Mouse (Mus musculus) myocyte (in vitro differentiated cells): ENCODE data around the gene Fam184b. TPM values are rescaled to one million over a fixed set of nuclear protein-coding genes. Genes with fewer than 3 reads are reported as not detected.

ENCODE experiments used
- H3K27me3 ChIP-seq: one replicate; pipeline ENCODE4 v1.6.1; 2011; ENCODE audit not compliant: control insufficient read depth, insufficient read depth, insufficient read length
- H3K36me3 ChIP-seq: one replicate; pipeline ENCODE4 v1.6.1; 2011; ENCODE audit not compliant: control insufficient read depth, insufficient read depth
- H3K4me2 ChIP-seq: one replicate; pipeline ENCODE4 v1.6.1; 2011; ENCODE audit warnings: low read depth, control low read depth
- H3K4me3 ChIP-seq: one replicate; pipeline ENCODE4 v1.5.1; 2011; ENCODE audit warnings: mild to moderate bottlenecking, control low read depth, moderate library complexity
- H3K79me2 ChIP-seq: one replicate; pipeline ENCODE4 v1.6.1; 2011; ENCODE audit not compliant: control insufficient read depth, insufficient read depth
- H3ac ChIP-seq: one replicate; pipeline ENCODE4 v1.6.1; 2011; ENCODE audit not compliant: control insufficient read depth, insufficient read length
- CEBPB ChIP-seq: IDR thresholded peaks from 2 replicates; pipeline ENCODE4 v1.6.1; 2011; ENCODE audit warnings: mild to moderate bottlenecking, moderate library complexity; ENCODE audit not compliant: poor library complexity, insufficient read depth, severe bottlenecking
- E2F4 ChIP-seq: IDR thresholded peaks from one replicate; pipeline ENCODE4 v1.6.1; 2011; ENCODE audit warnings: mild to moderate bottlenecking, control low read depth, moderate library complexity; ENCODE audit not compliant: insufficient read depth
- MAX ChIP-seq: IDR thresholded peaks from one replicate; pipeline ENCODE4 v1.6.1; 2011; ENCODE audit warnings: low read depth, mild to moderate bottlenecking, control low read depth
- MYOD1 ChIP-seq, 3 experiments: IDR thresholded peaks; one replicate each; pipeline ENCODE4 v1.6.1; 2011; ENCODE audit warnings: control low read depth in 2 of 3, low read depth in 2 of 3, mild to moderate bottlenecking in 2 of 3, moderate library complexity in 1 of 3; ENCODE audit not compliant: insufficient read length in 2 of 3, control insufficient read depth in 1 of 3
- MYOG ChIP-seq, 3 experiments: IDR thresholded peaks; one replicate each; pipeline ENCODE4 v1.6.1; 2011; ENCODE audit warnings: control low read depth in 2 of 3, low read depth in 2 of 3, mild to moderate bottlenecking in 2 of 3; ENCODE audit not compliant: insufficient read length in 2 of 3, control insufficient read depth in 1 of 3, insufficient read depth in 1 of 3
- POLR2A ChIP-seq: IDR thresholded peaks from one replicate; pipeline ENCODE4 v1.6.1; 2011; ENCODE audit warnings: low read depth, mild to moderate bottlenecking, control low read depth, moderate library complexity; ENCODE audit not compliant: insufficient read length
- POLR2AphosphoS2 ChIP-seq: IDR thresholded peaks from one replicate; pipeline ENCODE4 v1.6.1; 2011; ENCODE audit warnings: low read depth, control low read depth; ENCODE audit not compliant: insufficient read length
- REST ChIP-seq: IDR thresholded peaks from one replicate; pipeline ENCODE4 v1.6.1; 2011; ENCODE audit warnings: mild to moderate bottlenecking, control low read depth, moderate library complexity; ENCODE audit not compliant: insufficient read depth, insufficient read length
- SRF ChIP-seq: IDR thresholded peaks from one replicate; pipeline ENCODE4 v1.6.1; 2011; ENCODE audit warnings: low read depth; ENCODE audit not compliant: control insufficient read depth, insufficient read length
- TCF12 ChIP-seq: IDR thresholded peaks from one replicate; pipeline ENCODE4 v1.6.1; 2011; ENCODE audit warnings: mild to moderate bottlenecking, control low read depth; ENCODE audit not compliant: poor library complexity, insufficient read depth, severe bottlenecking
- TCF3 ChIP-seq: IDR thresholded peaks from one replicate; pipeline ENCODE4 v1.6.1; 2011; ENCODE audit warnings: low read depth, control low read depth; ENCODE audit not compliant: insufficient read length
- USF1 ChIP-seq: IDR thresholded peaks from one replicate; pipeline ENCODE4 v1.6.1; 2011; ENCODE audit warnings: low read depth, mild to moderate bottlenecking, control low read depth, moderate library complexity
- polyA plus RNA-seq: library from polyadenylated mRNA; unstranded; fragments of >200 nt; fragmentation: generic; extraction: Trizol; gene quantifications from one replicate; pipeline ENCODE4 v1.2.1, GENCODE M21; 2012; ENCODE audit warnings: missing spikeins

Gene Fam184b
- polyA plus RNA-seq, 1 experiment: 0.01 TPM

DNA sequence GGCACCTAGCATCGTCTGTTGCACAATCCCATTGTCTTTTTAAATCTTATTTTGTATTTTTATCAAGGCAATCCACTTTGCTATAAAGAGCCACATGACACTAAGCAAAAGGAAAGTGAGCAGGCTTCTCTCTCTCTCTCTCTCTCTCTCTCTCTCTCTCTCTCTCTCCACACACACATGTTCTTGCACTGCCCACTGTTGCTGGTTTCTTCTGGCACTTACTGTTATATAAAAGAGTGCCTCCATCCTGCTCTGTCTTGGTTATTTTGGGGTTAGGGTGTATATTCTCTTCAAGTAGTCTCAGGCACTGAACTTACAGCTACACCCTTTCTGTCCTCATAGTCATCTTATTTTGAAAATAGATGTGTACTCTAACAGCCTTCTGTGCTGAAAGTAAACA lies 89.8 kb downstream of the Fam184b start:
- H3K4me2 ChIP-seq: no peak overlapping the region
- no peak overlapping the region for H3K4me3 ChIP-seq
- H3K79me2 ChIP-seq: no peaks in the 10 kb centered on the region
- H3ac ChIP-seq: no peak overlapping the region
- no peak for TF ChIP-seq USF1
- TF ChIP-seq TCF12: no peak
- TF ChIP-seq REST: no peak
- TF ChIP-seq MAX: no peak
- no peak for TF ChIP-seq E2F4
- no peak for TF ChIP-seq CEBPB
- H3K27me3 ChIP-seq: no peaks in the 10 kb centered on the region
- H3K36me3 ChIP-seq: no peaks in the 10 kb centered on the region

DNA sequence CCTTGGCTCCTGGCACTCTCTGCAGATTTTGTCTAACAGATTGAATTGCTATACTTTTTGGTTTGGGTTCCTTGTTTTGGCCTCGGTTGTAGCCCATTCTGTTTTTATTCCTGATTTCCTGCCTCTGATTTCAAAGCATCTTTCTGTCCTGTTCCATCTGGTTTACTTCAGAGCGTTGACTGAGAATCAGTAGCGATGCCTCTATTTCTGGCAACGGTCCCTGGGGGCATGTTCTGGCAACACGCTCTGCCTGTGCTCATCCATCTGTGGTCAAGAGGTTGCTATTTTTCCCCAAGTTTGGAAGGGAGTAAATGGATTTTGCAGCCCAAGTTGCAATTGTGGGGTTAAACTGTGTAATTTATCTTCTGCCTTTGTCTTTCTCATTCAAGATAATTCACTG lies 96.0 kb downstream of the Fam184b start:
- H3K27me3 ChIP-seq: no peaks in the 10 kb centered on the region
- H3K36me3 ChIP-seq: no peaks in the 10 kb centered on the region
- no peak for TF ChIP-seq USF1
- no peak overlapping the region for H3ac ChIP-seq
- H3K4me3 ChIP-seq: no peak overlapping the region
- no peaks in the 10 kb centered on the region for H3K79me2 ChIP-seq
- no peak overlapping the region for H3K4me2 ChIP-seq

DNA sequence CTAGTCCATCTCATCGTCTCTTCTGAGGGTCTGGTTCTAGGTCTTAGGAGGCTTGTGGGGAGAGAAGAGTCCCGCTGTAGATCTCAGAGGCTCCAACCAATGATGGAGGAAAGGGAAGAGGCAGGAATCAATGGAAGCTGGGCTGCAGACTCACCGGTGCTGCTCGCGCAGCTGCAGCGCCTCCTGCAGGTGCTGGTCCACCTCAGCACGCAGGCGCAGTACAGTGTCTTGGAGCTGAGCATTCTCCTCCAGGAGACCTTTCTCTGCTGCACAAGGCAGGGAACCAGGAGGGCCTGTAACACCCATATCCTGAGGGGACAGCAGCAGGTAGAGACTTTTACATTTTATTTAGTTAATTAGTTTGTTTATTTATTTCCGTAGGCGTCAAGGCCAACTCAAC lies 99.9 kb downstream of the Fam184b start:
- Histone ChIP-seq H3K36me3 (no peaks in the 10 kb centered on the region), H3K4me2 (no peak overlapping the region), H3K27me3 (no peaks in the 10 kb centered on the region), H3K4me3 (no peak overlapping the region), H3ac (no peak overlapping the region), H3K79me2 (no peaks in the 10 kb centered on the region)
- TF ChIP-seq MYOD1 (IDR thresholded peaks at IDR 0.05; ENCODE audit: control insufficient read depth in 1 of 3, insufficient read length in 2 of 3, low read depth in 2 of 3) (no peak), SRF (no peak), POLR2AphosphoS2 (no peak), MAX (no peak), CEBPB (no peak)

DNA sequence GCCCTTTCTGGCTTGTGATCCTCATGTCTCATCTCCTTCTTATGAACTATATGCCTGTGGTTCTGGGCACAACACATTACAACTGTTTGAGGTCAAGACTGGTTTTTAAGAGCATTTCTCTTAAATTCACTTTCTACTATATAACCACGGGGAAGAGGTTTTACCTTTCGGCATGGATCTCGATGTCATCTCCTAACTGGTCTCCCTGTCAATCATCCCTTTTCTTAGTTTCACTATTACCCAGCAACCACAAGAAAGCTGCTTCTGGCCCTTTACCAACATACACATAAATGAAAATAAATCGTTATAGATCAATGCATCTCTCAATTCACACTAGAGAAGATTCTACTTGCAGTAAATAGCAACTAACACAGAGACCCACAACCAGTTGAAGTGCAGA lies 104.2 kb downstream of the Fam184b start:
- Histone ChIP-seq H3K79me2 (no peaks in the 10 kb centered on the region), H3K4me3 (no peak overlapping the region), H3K36me3 (no peaks in the 10 kb centered on the region), H3K27me3 (no peaks in the 10 kb centered on the region), H3K4me2 (no peak overlapping the region), H3ac (no peak overlapping the region)
- TF ChIP-seq REST (no peak), TCF12 (no peak), POLR2AphosphoS2 (no peak), POLR2A (no peak), MAX (no peak), E2F4 (no peak), TCF3 (no peak), MYOG (IDR thresholded peaks at IDR 0.05; ENCODE audit: control insufficient read depth in 1 of 3, insufficient read depth in 1 of 3, insufficient read length in 2 of 3, low read depth in 2 of 3) (no peak), USF1 (no peak), MYOD1 (IDR thresholded peaks at IDR 0.05; ENCODE audit: control insufficient read depth in 1 of 3, insufficient read length in 2 of 3, low read depth in 2 of 3) (no peak), SRF (no peak), CEBPB (no peak)

DNA sequence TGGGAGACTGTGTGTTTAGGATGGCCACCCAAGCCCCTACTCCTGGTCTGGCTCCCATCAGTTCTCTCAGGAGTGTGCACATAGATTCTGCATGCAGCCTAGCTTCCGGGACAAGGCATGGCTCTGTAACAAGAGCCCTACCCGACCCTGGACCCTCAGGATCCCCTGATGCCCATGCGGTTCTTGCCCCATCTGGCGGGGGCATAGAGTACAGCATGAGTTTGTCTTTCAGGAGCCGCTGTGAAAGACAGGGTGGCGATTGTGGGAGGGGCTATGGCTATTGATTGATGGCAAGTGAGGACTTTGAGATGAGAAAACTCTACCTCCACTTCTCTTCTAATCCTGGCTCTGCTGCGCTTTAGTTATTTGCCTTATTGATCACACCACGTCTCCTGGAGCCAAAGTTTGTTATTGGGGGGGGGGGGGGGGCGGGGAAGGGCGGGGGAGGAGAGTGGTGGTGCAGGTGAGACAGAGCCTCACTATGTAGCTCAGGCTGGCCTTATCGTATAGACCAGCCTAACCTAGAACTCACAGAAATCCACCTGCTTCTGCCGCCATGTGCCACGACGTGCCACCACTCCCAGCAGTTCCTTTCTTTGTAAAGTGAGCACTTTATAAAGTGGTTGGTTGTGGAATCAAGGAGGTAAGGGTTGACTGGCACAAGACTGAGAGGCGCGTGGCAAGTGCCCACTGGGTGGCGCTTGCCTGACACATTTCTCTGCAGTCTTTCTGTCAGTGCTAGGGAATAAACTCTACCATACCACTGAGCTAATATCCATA lies 104.9 kb downstream of the Fam184b start:
- Histone ChIP-seq H3K27me3 (no peaks in the 10 kb centered on the region), H3K79me2 (no peaks in the 10 kb centered on the region), H3K4me3 (no peak overlapping the region), H3K36me3 (no peaks in the 10 kb centered on the region), H3ac (no peak overlapping the region), H3K4me2 (no peak overlapping the region)
- no peak for TF ChIP-seq MAX
- no peak for TF ChIP-seq MYOD1 (IDR thresholded peaks at IDR 0.05; ENCODE audit: control insufficient read depth in 1 of 3, insufficient read length in 2 of 3, low read depth in 2 of 3)
- no peak for TF ChIP-seq TCF12
- TF ChIP-seq CEBPB: no peak
- no peak for TF ChIP-seq TCF3
- no peak for TF ChIP-seq USF1
- no peak for TF ChIP-seq POLR2AphosphoS2
- TF ChIP-seq POLR2A: no peak
- TF ChIP-seq E2F4: no peak
- TF ChIP-seq MYOG (IDR thresholded peaks at IDR 0.05; ENCODE audit: control insufficient read depth in 1 of 3, insufficient read depth in 1 of 3, insufficient read length in 2 of 3, low read depth in 2 of 3): no peak
